Mouse (Mus musculus) gastrocnemius, postnatal 14 days (tissue): ENCODE results near the gene Pacsin1. TPM values are rescaled to one million over a fixed set of nuclear protein-coding genes. Genes with fewer than 3 reads are reported as not detected.

ENCODE experiments used
- DNase-seq: peaks from one replicate; pipeline ENCODE4 v3.0.0; 2021; ENCODE audit warnings: mixed read lengths
- intact Hi-C: fragments of 180-260 bp; cut with DNase I; formaldehyde crosslinking; loops from one replicate; pipeline ENCODE4 v1.15.1; 2025; ENCODE audit warnings: low total_unique reads
- total RNA-seq, 2 experiments: library from RNA; stranded (reverse); gene quantifications; 2 replicates each; pipeline ENCODE4 v1.2.3; 2021

Pacsin1 gene
- total RNA-seq, 2 experiments from 2014 or later: 0.13 to 0.23 TPM

- no peak for DNase-seq
- intact Hi-C loops: no loop called here
Observed at GRCm38 (mm10) chr17:27716804-27717203, 61.5 kb downstream of the Pacsin1 start.

DNA sequence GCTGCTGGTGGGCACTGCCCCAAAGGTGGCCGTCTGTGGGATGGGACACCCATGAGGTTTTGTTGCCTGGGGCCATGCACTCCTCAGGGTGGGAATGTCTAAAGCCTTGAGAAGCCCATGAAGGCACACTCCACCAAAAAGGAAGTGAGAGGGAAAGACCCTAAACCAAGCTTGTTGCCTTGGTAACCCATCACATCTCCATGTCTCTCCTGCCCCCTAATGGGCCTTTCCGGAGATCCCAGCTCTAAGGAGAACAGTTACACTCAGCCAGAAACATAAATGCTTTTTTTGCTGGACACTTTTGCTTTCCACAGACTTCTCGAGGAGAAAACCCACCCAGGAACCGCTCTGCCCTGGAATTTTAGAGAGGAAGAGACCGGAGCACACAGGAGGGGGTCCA is 62.9 kb downstream of the Pacsin1 start:
- no peak for DNase-seq
- intact Hi-C loops: no loop called here

- intact Hi-C loops: no loop called here
- DNase-seq: no peak
Observed at GRCm38 (mm10) chr17:27719663-27720062, 64.4 kb downstream of the Pacsin1 start.

DNA sequence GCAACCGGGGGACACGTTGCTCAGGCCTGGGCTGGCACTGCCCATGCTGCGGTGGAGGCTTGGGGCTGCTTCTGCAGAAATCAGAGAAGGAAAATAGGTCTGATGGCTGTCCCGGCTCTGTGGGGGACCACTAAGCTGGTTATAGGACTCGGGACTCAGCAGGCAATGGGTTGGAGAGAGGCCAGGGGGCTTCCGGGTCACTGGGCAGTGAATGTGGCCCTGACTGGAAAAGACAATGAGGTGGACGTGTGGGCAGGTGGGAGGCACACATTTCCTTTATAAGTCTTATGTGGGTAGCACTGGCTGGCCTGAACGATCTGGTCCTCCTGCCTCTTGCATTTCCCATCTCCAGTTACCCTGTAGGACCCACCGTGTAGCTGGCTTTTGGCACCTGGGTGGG is 65.0 kb downstream of the Pacsin1 start:
- no peak for DNase-seq
- intact Hi-C loops: no loop called here

GRCm38 (mm10) chr17:27721125-27721664 is 65.9 kb downstream of the Pacsin1 start:
- DNase-seq: peak; percentile 66
- intact Hi-C loops: no loop called here

GRCm38 (mm10) chr17:27724327-27724726 is 69.0 kb downstream of the Pacsin1 start:
- DNase-seq: no peak
- intact Hi-C loops: no loop called here

DNA sequence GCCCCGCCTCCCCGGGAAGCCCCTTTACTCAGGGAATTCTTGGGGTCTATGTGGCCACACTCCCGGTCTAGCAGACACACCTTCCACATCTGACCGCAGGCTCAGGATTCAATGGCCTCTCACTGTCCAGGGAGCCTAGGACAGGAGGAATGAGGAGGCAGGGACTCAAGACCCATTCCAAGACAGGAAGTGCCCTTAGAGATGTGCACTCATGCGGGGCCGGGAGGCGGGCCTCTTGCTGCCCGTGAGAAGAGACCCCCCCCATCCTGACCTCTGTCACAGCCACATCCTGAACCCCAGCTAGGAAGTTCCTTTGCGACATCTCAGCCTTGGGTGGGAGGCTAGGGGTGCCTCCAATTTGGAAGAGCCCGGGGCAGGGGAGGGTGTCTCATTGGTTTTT is 69.7 kb downstream of the Pacsin1 start:
- intact Hi-C loops: no loop called here
- DNase-seq: no peak

GRCm38 (mm10) chr17:27725412-27725811 is 70.1 kb downstream of the Pacsin1 start:
- intact Hi-C loops: no loop called here
- no peak for DNase-seq

- intact Hi-C loops: no loop called here
- no peak for DNase-seq
Observed at GRCm38 (mm10) chr17:27726527-27726926, 71.2 kb downstream of the Pacsin1 start.

DNA sequence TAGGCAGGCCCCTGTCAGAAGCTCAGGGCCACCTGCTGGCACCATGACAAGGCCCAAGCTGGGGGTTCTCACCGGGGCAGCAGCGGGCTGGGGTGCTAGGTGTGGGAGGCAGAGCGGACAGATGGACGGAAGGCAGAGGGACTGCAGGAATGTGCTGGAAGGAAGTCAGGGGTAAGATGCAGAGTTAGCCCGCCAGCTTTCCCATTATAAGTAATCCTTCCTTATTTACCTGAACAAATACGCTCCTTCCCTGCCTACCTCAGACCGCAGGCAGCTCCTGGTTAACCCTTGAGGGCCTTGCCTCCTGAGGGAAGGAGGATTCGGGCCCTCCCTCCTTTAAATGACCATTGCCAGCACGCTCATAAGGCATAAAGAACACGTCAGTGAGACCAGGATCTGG is 73.5 kb downstream of the Pacsin1 start, which contains the start of gene Spdef:
Gene Spdef, minus strand, starts transcription at position 186 of the 400 bp plus-strand sequence.
- intact Hi-C loops: no loop called here
- no peak for DNase-seq

DNA sequence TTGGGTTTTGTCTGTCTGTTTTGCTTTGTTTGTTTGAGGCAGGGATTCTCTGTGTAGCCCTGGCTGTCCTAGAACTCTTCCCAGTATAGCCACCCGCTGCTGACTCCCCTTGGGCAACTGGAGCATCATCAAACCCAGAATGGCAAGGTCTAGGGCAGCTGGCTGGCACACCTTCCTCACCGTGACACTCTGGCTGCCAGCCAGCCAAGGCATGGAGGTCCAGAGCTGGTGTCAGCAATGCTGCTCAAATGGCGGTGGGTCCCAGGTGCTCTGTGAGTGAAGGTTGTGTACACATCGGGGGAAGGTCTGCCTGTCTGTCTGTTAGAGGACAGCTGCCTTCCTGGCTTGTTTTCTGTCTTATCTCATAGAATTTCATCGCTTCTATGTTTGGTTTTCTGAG is 76.8 kb downstream of the Pacsin1 start:
- intact Hi-C loops: no loop called here

GRCm38 (mm10) chr17:27732694-27733093 is 77.4 kb downstream of the Pacsin1 start:
- DNase-seq: no peak
- intact Hi-C loops: no loop called here

More for the DNA sequence above, 76.8 kb downstream of the Pacsin1 start:
- no peak for DNase-seq

DNA sequence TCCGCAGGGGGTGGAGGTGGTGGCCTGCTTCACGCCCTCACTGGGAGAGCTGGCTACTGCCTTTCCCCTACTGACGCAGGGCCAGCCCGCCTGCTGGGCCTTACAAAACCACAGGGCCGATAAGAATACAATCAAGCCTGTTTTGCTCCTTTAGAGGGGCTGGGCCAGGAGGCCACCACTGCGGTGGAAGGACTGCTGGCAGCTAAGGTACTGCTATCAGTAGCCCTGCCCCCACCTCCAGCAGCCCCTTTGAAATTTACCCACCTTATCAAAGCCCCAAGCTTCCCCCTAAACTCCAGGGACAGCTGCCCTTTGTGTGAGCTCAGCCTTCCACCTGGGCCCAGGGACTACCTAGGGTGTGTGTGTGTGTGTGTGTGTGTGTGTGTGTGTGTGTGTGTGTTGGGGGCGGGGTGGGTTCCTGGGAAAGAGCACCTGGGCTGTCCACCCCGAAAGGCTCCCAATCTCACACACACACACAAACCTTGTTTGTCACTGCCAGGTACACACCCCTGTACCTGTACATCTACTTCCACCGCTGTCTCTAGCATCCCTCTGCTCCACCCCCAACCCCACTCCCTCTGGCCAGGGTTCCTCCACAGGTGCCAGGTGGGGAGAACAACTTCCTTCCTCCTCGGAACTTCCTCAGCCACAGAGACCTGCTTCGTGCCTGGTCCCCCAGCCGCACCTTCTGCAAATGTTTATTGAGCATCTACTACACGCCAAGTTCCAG is 79.2 kb downstream of the Pacsin1 start:
- DNase-seq: no peak
- intact Hi-C loops: no loop called here

- no peak for DNase-seq
- intact Hi-C loops: no loop called here
Observed at GRCm38 (mm10) chr17:27740961-27741360, 85.7 kb downstream of the Pacsin1 start.

DNA sequence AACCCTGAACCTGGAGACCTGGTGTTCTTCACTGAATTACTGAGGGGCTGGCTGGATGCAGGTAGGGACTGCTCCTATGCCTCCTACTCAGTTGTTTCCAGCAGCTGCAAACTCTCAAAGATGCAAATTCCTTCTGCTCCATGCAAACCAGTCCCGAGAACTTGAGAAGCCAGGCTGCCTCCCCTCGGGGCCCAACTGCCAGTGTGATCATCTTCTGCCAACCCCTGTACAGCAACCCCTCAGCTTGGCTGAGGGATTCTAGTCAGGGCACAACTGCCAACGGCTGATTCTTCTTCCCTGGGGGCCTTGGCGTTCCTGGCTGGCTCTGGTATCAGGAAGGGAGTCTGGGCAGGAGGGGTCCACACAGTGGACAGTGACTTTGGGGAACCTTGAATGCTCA is 91.1 kb downstream of the Pacsin1 start:
- no peak for DNase-seq
- intact Hi-C loops: no loop called here

GRCm38 (mm10) chr17:27748123-27748522 is 92.8 kb downstream of the Pacsin1 start:
- no peak for DNase-seq
- intact Hi-C loops: no loop called here

DNA sequence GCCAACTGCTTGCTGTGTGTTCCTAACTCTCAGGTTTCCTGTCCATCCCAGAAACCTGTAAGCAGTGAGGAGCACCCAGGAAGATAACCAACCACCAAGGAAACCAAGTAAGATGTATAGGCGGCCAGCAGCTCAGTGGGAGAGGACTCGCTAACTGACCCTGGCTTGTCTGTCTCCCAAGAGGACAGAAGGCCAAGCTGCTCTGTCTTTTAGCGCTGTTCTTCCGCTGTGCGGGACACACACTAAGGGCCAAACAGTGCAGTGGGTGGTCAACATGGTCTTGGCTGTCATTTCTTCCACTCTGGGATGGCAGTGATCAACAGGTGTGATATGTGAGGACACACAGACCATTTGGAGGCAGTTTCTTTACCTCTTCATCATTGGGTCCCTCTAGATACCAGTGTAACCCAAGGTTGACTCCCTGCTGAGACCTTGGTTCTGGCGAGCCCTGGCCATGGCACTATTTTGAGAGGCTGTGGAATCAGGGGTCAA is 95.2 kb downstream of the Pacsin1 start:
- intact Hi-C loops: no loop called here
- DNase-seq: no peak

DNA sequence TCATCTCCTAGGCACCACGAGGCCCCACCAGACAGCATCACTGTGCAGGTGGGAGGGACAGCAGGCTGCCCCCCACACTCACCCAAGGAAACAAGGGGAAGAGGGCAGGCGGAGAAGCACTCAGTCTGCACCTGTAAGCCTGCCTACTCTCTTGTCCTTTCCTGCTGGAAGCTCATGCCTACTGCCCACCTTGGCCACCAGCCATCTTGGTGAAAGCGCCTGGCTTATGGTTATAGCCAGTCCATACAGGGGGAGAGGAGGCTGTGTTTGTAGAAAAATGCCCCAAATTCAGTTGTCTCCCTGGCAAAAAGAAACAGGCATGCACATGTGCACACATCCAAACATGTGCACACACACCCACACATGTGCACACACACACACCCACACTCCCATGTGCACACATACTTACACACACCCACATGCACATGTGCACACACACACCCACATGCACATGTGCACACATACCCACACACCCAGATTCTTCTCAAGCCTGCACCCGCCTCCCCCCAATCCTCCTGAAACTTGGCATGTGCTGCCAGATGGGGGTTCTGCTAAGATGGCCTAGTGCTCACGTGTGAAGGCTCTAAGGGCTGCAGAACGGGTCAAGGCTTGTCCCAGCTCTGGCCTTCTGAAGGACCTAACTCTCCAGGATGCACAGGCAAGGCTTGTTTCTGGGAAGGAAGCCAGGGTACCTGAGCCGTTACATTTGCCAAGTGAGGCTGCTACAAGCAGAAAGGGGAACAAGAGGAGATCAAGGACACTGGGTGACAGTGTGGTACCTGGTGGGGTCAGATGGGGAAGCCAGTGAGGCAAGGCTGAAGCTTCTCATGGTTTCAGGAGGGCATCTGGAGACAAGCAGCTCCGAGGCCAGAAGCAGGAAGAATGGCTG is 96.2 kb downstream of the Pacsin1 start:
- intact Hi-C loops: no loop called here
- no peak for DNase-seq

DNA sequence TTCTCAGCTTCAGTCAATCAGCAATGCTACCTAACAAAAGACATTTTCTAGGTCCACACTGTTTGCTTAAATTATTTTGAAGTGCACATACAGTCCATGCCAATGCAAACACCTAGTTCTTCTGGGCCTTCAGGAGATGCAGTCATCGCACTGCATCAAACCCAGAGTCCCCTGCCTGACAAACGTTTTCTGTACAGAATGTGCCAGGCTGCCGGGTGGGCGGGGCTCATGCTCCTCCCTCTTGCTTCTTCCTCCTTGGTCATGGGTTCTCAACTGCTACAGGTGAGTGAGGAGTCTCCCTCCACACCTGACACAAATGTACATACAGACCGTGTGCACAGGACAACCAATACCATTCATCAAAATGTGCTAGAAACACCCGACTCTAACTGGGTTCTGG is 104.9 kb downstream of the Pacsin1 start:
- intact Hi-C loops: loop anchor here (5.0 kb wide), 1 partner anchor 108 kb away; no protein-coding TSS in a partner anchor
- DNase-seq: no peak
